Mouse (Mus musculus): Measurements from ENCODE around the gene Apol7b. TPM values are rescaled to one million over a fixed set of nuclear protein-coding genes. Genes with fewer than 3 reads are reported as not detected.

The Apol7b gene
- total RNA-seq (2023): 0.74 TPM

DNA sequence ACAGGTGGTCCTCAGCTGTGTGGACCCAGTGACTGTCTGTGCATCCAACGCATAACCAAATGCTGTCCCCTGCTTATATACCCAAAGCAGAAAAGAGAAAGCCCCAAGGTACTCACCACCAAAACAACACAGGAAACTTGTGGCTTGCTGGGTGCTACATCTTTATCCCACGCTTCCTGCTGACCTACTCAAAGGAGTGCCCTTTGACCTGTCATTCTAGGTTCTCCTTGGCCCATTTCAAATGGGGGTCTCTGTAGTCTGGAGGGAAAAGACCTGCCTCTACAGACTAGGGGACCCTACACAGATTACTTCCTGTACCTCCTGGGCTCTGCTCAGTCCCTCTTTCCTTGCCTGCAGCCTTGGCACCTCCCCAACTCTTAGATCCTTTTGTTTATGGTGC, at the start of gene Apol7b:
Apol7b (minus strand) TSS at position 101 of the 400 bp plus-strand sequence.

DNA sequence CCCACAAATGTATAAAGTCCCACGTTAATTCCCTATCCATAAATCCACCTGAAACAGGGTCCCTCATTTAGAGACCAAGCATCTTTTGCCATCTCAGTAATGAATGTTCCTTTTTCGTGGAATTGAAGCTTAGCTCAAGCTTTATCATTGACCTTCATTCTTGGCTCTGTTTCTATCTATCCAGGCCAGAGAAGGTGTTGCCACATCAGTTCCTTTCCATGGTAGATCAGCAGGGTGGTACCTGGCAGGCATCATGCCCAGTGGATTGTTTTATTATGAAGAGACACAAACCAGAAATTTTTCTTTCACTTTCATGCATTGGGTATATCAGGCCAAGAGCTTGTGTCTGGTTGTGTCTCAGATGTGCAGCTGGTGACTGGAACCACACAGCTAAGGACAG, 29.4 kb upstream of the Apol7b start, which contains the start of gene Apol10a:
Apol10a (plus strand) TSS at position 355 of the 400 bp plus-strand sequence.

DNA sequence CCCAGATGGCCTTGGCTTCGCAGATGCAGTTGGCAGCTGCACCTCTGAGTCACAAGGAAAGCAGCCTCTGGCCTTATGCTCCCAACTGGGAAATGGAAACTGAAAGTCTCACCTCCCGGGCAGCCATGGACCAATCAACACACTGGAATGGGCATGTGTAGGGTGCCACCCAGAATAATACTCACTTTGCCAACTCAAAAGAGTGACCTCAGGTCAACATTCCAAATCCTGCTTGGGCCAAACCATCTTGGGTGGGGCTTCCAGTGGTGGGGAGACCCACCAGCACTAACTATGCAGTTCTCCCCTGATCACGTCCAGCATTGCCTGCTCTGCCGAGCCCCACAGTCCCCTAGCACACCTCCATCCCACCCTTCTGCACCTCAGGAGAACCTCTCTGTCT, 36.3 kb downstream of the Apol7b start, which contains the start of gene Apol9a:
Apol9a (minus strand) TSS at position 101 of the 400 bp plus-strand sequence.

DNA sequence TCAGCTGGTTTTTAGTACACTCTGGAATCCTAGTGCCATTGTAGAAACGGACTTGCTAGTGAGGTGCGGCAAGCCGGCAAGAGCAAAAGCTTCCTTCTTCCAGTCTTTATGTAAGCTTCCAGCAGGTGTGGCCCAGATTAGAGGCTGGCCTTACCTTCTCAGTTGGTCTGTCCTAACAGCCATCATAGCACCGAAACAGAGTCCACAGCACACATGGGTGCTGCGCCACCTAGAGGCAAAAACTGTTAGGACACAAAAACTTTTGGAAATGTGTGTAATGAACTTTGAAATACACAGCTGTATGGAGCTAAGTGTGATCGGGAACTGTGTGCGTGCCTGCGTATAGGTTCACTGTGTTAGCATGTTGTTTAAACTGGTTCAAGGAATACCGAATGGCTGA, 48.3 kb downstream of the Apol7b start, which contains the start of gene Apol7a:
Apol7a (minus strand) TSS at position 84 of the 400 bp plus-strand sequence.

Other genes with a start within 250 kb of the Apol7b start
- gene Rbfox2, start 140.5 kb downstream of the Apol7b start, total RNA-seq (2023): 0.80 TPM
- not detected for gene Apol7a, start 48.4 kb downstream of the Apol7b start, total RNA-seq (2023)
- 7.3 TPM for gene Apol9a, start 36.4 kb downstream of the Apol7b start, total RNA-seq (2023)
- gene Apol10a, start 29.6 kb upstream of the Apol7b start, total RNA-seq (2023): not detected
- 2.8 TPM for gene Apol11a, start 60.8 kb upstream of the Apol7b start, total RNA-seq (2023)
- 1.2 TPM for gene Apol7c, start 85.8 kb upstream of the Apol7b start, total RNA-seq (2023)
- gene 1700025B11Rik, start 114.4 kb upstream of the Apol7b start, total RNA-seq (2023): not detected
- 1.5 TPM for gene Apol10b, start 148.6 kb upstream of the Apol7b start, total RNA-seq (2023)
- gene Gm36245, start 151.8 kb upstream of the Apol7b start, total RNA-seq (2023): not detected
- gene Apol11b, start 195.8 kb upstream of the Apol7b start, total RNA-seq (2023): 8.5 TPM

Measured in CD4-positive naive resting alpha-beta T cell, adult 57 days (primary cell).